Mouse (Mus musculus): Measurements from ENCODE around the gene Myod1. TPM values are rescaled to one million over a fixed set of nuclear protein-coding genes. Genes with fewer than 3 reads are reported as not detected.

Myod1 gene
- polyA plus RNA-seq, 1 experiment from 2014 or later = 2.2 TPM

DNA sequence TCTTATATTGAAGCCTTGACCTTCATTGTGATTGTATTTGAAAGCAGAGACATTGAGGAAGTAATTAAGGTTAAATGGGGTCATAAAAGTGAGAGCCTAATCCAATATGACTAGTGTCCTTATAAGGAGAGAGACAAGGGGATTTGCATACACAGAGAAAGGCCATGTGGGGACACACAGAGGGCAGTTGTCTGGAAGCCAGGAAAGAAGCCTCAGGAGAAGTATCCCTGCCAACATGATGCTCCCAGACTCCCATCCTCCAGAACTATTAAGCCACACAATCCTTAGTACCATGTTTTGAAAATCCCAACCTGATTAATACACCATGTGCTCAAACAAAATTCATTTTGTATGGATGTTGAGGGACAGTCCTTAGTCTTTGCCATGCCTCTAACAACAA is 14.5 kb upstream of the Myod1 start:
- no peaks in the 10 kb centered on the region for H3K9me3 ChIP-seq
- H3K36me3 ChIP-seq = no peaks in the 10 kb centered on the region
- H3K4me1 ChIP-seq (replicated peaks) = no peaks in the 10 kb centered on the region
- no peak for ATAC-seq (ENCODE audit: low read depth)
- H3K4me3 ChIP-seq = no peak overlapping the region
- no peak overlapping the region for H3K27ac ChIP-seq (replicated peaks)
- H3K27me3 ChIP-seq = no peaks in the 10 kb centered on the region; the same call in none of the 2 replicates
- no peak overlapping the region for H3K4me2 ChIP-seq
- H3K9ac ChIP-seq = no peak overlapping the region

DNA sequence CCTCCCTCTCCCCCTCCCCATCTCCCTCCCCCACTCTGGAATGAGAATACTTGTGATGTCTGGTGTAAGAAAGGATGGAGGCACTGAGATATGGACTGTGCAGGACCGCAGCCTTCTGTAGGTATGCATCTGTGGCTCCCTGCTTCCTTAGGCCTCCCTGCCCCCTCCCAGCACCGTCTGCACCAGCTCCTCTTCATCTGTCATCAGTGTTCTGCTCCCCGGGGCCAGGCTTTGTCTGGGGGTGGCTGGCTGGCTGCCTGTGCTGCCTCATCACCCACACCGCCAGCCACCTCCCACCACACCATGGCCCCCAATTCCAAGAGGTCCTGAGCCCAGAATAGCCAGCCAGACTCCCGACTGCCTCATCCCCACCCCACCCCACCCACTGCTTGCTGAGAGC is 12.1 kb upstream of the Myod1 start:
- H3K4me3 ChIP-seq = no peak overlapping the region
- no peak overlapping the region for H3K9ac ChIP-seq
- H3K4me1 ChIP-seq (replicated peaks) = no peaks in the 10 kb centered on the region
- 63% methylated on average over 5 of the region's 5 CpGs for WGBS
- no peaks in the 10 kb centered on the region for H3K9me3 ChIP-seq
- H3K36me3 ChIP-seq = no peaks in the 10 kb centered on the region
- no peak overlapping the region for H3K27ac ChIP-seq (replicated peaks)
- no peak overlapping the region for H3K4me2 ChIP-seq
- no peaks in the 10 kb centered on the region; the same call in none of the 2 replicates for H3K27me3 ChIP-seq
- no peak for ATAC-seq (ENCODE audit: low read depth)

DNA sequence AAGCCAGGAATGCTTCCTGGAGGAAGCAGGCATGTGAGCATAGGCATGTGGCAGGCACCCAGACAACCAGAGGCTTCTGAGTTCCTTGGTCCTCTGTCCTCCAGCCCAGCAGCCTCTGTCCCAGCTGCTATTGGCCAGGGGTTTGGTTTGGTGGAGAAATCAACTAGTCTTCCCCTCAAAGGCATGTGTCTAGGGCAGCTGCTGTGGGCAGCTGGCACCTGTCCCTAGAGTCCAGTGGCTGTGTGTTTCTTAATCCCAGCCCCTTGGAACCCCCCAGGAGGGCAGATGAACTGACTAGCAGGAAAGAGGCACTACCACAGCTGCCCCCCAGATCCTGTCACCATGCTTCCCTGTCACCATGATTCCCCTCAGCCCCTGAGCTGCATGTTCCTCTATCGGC is 10.5 kb upstream of the Myod1 start:
- Histone ChIP-seq H3K9me3 (no peaks in the 10 kb centered on the region), H3K4me2 (no peak overlapping the region), H3K36me3 (no peaks in the 10 kb centered on the region), H3K27ac (replicated peaks) (no peak overlapping the region), H3K4me1 (replicated peaks) (no peaks in the 10 kb centered on the region), H3K27me3 (no peaks in the 10 kb centered on the region; the same call in none of the 2 replicates), H3K9ac (no peak overlapping the region), H3K4me3 (no peak overlapping the region)
- ATAC-seq (ENCODE audit: low read depth) = no peak
- 92% methylated on average over 1 of the region's 1 CpGs for WGBS

DNA sequence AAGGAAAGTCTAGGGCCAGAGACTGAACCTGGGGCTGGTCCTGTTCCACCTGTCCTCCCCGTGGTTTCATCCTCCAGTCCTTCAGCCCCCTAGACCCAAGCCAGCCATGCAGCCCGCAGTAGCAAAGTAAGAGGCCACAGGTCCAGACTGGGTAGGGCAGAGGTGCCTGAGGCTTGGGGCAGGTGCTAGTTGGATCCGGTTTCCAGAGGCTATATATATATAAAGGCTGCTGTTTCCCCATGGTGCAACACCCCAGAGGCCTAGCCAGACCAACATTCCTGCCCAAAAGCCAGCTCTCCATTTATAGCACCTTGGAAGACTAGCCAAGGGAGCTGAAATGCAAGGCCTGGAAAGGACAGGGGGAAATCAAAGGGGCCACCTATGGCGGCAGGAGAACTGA is 5.2 kb upstream of the Myod1 start:
- H3K9me3 ChIP-seq = no peaks in the 10 kb centered on the region
- no peak overlapping the region for H3K4me2 ChIP-seq
- H3K9ac ChIP-seq = no peak overlapping the region
- ATAC-seq (ENCODE audit: low read depth) = no peak
- no peak overlapping the region for H3K27ac ChIP-seq (replicated peaks)
- H3K4me3 ChIP-seq = no peak overlapping the region
- H3K36me3 ChIP-seq = no peaks in the 10 kb centered on the region
- peaks cover 39% of the 10 kb centered on the region for H3K27me3 ChIP-seq
- WGBS = 68% methylated on average over 4 of the region's 4 CpGs
- H3K4me1 ChIP-seq (replicated peaks) = peaks cover 2% of the 10 kb centered on the region

DNA sequence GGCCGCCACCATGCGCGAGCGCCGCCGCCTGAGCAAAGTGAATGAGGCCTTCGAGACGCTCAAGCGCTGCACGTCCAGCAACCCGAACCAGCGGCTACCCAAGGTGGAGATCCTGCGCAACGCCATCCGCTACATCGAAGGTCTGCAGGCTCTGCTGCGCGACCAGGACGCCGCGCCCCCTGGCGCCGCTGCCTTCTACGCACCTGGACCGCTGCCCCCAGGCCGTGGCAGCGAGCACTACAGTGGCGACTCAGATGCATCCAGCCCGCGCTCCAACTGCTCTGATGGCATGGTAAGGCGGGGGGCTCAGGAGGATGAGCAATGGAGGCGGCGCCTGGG is 703 bp downstream of the Myod1 start:
- Histone ChIP-seq H3K9me3 (no peaks in the 10 kb centered on the region), H3K27ac (replicated peaks) (no peak overlapping the region), H3K4me2 (peak overlapping the region; percentile 52), H3K9ac (peak overlapping the region; percentile 35; the same call in 1 of the 2 replicates), H3K27me3 (peaks cover 85% of the 10 kb centered on the region), H3K4me1 (replicated peaks) (peaks cover 27% of the 10 kb centered on the region), H3K36me3 (no peaks in the 10 kb centered on the region), H3K4me3 (peak overlapping the region; percentile 29)
- peak; percentile 49; the same call in 1 of the 2 replicates for ATAC-seq (ENCODE audit: low read depth)
- WGBS = under 1% methylated on average over 33 of the region's 33 CpGs

DNA sequence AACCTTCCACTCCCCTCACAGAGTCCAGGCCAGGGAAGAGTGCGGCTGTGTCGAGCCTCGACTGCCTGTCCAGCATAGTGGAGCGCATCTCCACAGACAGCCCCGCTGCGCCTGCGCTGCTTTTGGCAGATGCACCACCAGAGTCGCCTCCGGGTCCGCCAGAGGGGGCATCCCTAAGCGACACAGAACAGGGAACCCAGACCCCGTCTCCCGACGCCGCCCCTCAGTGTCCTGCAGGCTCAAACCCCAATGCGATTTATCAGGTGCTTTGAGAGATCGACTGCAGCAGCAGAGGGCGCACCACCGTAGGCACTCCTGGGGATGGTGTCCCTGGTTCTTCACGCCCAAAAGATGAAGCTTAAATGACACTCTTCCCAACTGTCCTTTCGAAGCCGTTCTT is 1.8 kb downstream of the Myod1 start:
- WGBS = 1% methylated on average over 22 of the region's 22 CpGs
- Histone ChIP-seq H3K27ac (replicated peaks) (no peak overlapping the region), H3K4me3 (peak overlapping the region; percentile 20), H3K27me3 (peaks cover 73% of the 10 kb centered on the region), H3K4me1 (replicated peaks) (peaks cover 27% of the 10 kb centered on the region), H3K9ac (no peak overlapping the region), H3K36me3 (no peaks in the 10 kb centered on the region), H3K9me3 (no peaks in the 10 kb centered on the region), H3K4me2 (peak overlapping the region; percentile 41)
- no peak for ATAC-seq (ENCODE audit: low read depth)

DNA sequence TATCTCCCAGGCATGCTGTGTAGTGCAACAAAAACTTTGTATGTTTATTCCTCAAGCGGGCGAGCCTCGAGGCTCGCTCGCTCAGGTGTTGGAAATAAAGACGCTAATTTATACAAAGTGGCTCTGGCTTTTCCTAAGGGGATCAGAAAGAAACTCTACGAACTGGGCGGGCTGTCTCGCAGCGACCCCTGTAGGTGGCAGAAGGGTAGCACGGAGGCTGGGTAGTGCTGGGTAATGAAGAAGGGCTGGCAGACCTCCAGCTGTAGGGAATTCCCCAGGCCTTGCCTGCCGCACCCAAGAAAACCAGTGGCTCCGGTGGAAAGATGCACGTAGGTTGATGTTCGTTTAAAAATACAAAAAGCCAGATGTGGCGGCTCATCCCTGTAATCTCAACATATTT is 2.7 kb downstream of the Myod1 start:
- 8% methylated on average over 16 of the region's 16 CpGs for WGBS
- H3K27me3 ChIP-seq = peaks cover 66% of the 10 kb centered on the region
- no peak for ATAC-seq (ENCODE audit: low read depth)

DNA sequence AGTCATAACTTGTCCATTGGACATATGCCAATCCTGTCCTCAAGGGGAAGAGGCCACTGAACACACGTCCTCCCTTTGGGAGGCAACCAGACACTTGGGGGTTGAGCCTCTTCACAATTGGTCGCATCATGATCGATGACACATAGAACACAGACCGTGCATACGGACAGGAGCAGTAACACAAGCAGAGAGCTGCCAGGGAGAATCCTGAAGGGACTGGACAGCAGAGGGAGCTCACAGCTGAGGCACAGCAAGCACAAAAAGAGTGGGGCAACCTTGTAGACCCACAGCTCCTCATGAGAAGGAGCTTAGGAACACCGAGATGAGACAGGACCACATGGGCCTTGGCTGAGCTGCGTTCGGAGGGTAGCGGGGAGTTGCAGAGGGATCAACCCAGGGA is 4.4 kb downstream of the Myod1 start:
- Histone ChIP-seq H3K27me3 (peaks cover 50% of the 10 kb centered on the region), H3K4me1 (replicated peaks) (peaks cover 27% of the 10 kb centered on the region), H3K4me3 (no peak overlapping the region), H3K9ac (no peak overlapping the region), H3K36me3 (no peaks in the 10 kb centered on the region), H3K27ac (replicated peaks) (no peak overlapping the region), H3K4me2 (no peak overlapping the region), H3K9me3 (no peaks in the 10 kb centered on the region)
- WGBS = 64% methylated on average over 9 of the region's 9 CpGs
- ATAC-seq (ENCODE audit: low read depth) = no peak

More for the DNA sequence above, 2.7 kb downstream of the Myod1 start:
- Histone ChIP-seq H3K4me2 (no peak overlapping the region), H3K4me1 (replicated peaks) (peaks cover 27% of the 10 kb centered on the region), H3K36me3 (no peaks in the 10 kb centered on the region), H3K4me3 (no peak overlapping the region), H3K9me3 (no peaks in the 10 kb centered on the region), H3K9ac (no peak overlapping the region), H3K27ac (replicated peaks) (no peak overlapping the region)

DNA sequence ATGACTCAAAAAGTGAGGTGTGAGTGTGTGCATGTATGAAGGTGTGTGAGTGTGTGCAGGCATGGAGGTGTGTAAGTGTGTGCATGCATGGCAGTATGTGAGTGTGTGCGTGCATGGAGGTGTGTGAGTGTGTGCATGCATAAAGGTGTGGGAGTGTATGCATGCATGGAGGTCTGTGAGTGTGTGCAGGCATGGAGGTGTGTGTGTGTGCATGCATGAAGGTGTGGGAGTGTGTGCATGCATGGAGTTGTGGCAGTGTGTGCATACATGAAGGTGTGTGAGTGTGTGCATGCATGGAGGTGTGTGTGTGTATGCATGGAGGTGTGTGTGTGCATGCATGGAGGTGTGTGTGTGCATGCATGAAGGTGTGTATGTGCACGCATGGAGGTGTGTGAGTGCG is 11.2 kb downstream of the Myod1 start:
- Histone ChIP-seq H3K27me3 (peaks cover 9% of the 10 kb centered on the region), H3K4me3 (no peak overlapping the region), H3K9ac (no peak overlapping the region), H3K4me1 (replicated peaks) (no peaks in the 10 kb centered on the region), H3K4me2 (no peak overlapping the region), H3K36me3 (no peaks in the 10 kb centered on the region), H3K27ac (replicated peaks) (no peak overlapping the region), H3K9me3 (no peaks in the 10 kb centered on the region)
- 90% methylated on average over 3 of the region's 3 CpGs for WGBS
- ATAC-seq (ENCODE audit: low read depth) = no peak

DNA sequence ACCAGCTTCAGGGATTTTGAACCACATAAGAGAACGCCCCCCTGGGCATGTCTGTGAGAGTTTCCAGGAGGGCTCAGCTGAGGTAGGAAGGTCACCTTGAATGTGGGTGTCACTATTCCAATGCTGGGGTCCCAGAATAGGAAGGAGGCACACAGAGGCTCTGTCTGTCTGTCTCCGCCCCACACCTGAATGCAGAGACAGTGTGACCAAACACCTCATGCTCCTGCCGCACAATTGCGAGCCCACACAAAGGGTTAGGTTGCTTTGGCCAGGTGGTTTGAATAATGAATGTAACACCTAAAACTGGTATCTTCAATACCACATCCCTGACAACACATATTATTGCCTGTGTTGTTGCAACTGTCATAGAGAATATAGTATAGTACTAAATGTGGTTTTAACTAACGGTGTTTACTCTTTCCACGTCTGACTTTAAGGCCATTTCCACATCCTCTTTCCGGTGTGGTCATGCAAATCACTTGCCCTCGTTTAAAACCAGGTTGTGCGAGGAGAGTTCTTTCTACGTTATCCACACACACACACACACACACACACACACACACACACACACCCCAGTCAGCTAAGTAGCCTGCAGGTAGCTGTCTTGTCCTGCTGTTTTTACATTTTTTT is 13.3 kb downstream of the Myod1 start:
- Histone ChIP-seq H3K4me1 (replicated peaks) (0 out of 2 replicates have a peak, but pooled peaks cover 3% of the 10 kb centered on the region), H3K4me2 (no peak overlapping the region), H3K9me3 (no peaks in the 10 kb centered on the region), H3K36me3 (no peaks in the 10 kb centered on the region), H3K4me3 (no peak overlapping the region), H3K27me3 (peaks cover 22% of the 10 kb centered on the region), H3K9ac (no peak overlapping the region), H3K27ac (replicated peaks) (no peak overlapping the region)
- WGBS = 85% methylated on average over 10 of the region's 10 CpGs
- ATAC-seq (ENCODE audit: low read depth) = no peak

DNA sequence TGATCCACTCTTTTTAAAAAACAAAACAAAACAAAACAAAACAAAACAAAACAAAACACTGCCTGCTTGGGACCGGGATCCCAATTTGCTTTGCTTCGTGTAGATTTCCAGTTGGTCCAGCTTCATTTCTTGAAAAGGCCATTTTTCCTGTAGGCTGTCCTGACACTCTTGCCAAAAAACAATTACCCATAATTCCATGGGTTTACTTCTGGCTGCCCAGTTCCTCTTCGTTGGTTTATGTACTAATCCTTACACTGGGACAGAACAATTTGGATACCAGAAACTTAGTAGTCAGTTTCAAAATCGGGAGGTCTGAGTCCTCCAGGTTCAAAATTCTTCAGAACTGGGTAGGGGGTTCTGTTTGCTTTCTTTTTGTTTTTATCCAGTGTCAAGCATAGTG is 14.0 kb downstream of the Myod1 start:
- 61% methylated on average over 4 of the region's 4 CpGs for WGBS
- no peak overlapping the region for H3K4me3 ChIP-seq
- no peak for ATAC-seq (ENCODE audit: low read depth)

DNA sequence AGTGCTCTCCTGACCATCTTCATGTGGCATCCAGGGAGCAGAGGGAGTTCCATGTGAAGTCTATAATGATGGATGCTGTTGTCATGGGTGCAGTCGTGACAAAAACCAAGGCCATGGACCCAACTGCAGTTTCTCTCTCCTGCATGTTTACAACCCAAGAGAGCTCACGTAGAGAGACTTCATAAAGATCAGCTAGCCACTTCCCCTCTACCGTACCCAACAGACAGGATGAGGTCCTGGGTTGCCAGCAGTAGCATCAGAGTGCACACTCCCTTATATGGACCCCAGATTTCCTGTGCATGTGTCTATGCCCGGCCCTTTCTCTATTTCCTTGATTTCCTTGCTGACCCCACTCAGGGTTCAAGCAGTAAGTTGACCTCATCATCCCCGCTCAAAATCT is 15.4 kb downstream of the Myod1 start:
- peaks cover 10% of the 10 kb centered on the region; the same call in 1 of the 2 replicates for H3K4me1 ChIP-seq (replicated peaks)
- H3K36me3 ChIP-seq = no peaks in the 10 kb centered on the region
- H3K4me2 ChIP-seq = no peak overlapping the region
- WGBS = 76% methylated on average over 5 of the region's 5 CpGs
- H3K9me3 ChIP-seq = no peaks in the 10 kb centered on the region
- H3K27ac ChIP-seq (replicated peaks) = no peak overlapping the region
- no peak overlapping the region for H3K4me3 ChIP-seq
- H3K27me3 ChIP-seq = peaks cover 38% of the 10 kb centered on the region
- ATAC-seq (ENCODE audit: low read depth) = no peak
- H3K9ac ChIP-seq = no peak overlapping the region

More for the DNA sequence above, 14.0 kb downstream of the Myod1 start:
- no peaks in the 10 kb centered on the region for H3K36me3 ChIP-seq
- no peak overlapping the region for H3K27ac ChIP-seq (replicated peaks)
- H3K9ac ChIP-seq = no peak overlapping the region
- no peaks in the 10 kb centered on the region for H3K9me3 ChIP-seq
- 0 out of 2 replicates have a peak, but pooled peaks cover 3% of the 10 kb centered on the region for H3K4me1 ChIP-seq (replicated peaks)
- peaks cover 29% of the 10 kb centered on the region for H3K27me3 ChIP-seq
- no peak overlapping the region for H3K4me2 ChIP-seq

DNA sequence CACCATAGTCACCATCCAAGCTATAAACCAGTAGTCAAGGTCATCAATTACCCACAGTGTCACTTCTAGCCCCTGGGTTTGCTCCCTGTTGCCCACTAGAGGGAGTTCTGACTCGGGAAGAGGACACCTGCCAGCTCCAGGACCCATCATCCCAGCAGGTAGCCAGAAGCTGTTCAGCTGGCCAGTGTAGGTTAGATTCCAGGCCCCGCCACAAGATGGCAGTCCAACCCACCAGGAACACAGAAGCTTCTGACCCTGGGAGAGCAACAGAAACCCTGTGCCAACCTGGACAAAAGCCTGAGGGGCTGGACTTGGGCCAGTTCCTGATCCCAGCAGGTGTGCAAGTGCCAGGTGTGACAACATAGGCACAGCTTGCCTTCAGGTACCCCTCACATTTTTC is 16.8 kb downstream of the Myod1 start:
- Histone ChIP-seq H3K36me3 (no peaks in the 10 kb centered on the region), H3K9ac (no peak overlapping the region), H3K27ac (replicated peaks) (0 out of 2 replicates have a peak overlapping the region, but pooled peaks have one; percentile 13), H3K4me2 (no peak overlapping the region), H3K4me3 (no peak overlapping the region), H3K4me1 (replicated peaks) (peaks cover 21% of the 10 kb centered on the region), H3K9me3 (no peaks in the 10 kb centered on the region), H3K27me3 (peaks cover 50% of the 10 kb centered on the region)
- peak; percentile 28 for ATAC-seq (ENCODE audit: low read depth)
- WGBS = 0% methylated on average over 2 of the region's 2 CpGs
